Mouse (Mus musculus) E14TG2a.4 (cell line): ENCODE results near the gene Bod1l.
A peak's percentile ranks its signal among the peaks of the same experiment; 100 is the strongest.

Experiments used
- H3K27me3 ChIP-seq: 2 replicates; pipeline ENCODE4 v1.6.1; 2014; ENCODE audit warnings: low read length, control low read depth; ENCODE audit not compliant: insufficient read depth
- H3K36me3 ChIP-seq: 2 replicates; pipeline ENCODE4 v1.6.1; 2014; ENCODE audit warnings: low read length, control low read depth; ENCODE audit not compliant: insufficient read depth
- H3K4me1 ChIP-seq: replicated peaks from 2 replicates; pipeline ENCODE4 v1.6.1; 2014; ENCODE audit warnings: low read depth, low read length, control low read depth
- H3K4me3 ChIP-seq: replicated peaks from 2 replicates; pipeline ENCODE4 v1.5.1; 2014; ENCODE audit warnings: mild to moderate bottlenecking, low read length
- H3K9me3 ChIP-seq: 2 replicates; pipeline ENCODE4 v1.6.1; 2014; ENCODE audit warnings: low read length, control low read depth
- CTCF ChIP-seq: conservative IDR thresholded peaks from 2 replicates; pipeline ENCODE4 v1.5.1; 2014; ENCODE audit warnings: low read length
- NANOG ChIP-seq: IDR thresholded peaks from 2 replicates; pipeline ENCODE4 v1.6.1; 2014; ENCODE audit warnings: borderline replicate concordance, low read length, mixed read lengths
- POU5F1 ChIP-seq: IDR thresholded peaks from 2 replicates; pipeline ENCODE4 v1.6.1; 2014; ENCODE audit warnings: low read length, borderline replicate concordance

The Bod1l gene

GRCm38 (mm10) chr5:41744898-41745780, 99.0 kb downstream of the Bod1l start:
- Histone ChIP-seq H3K4me1 (peaks cover 45% of the 10 kb centered on the region), H3K36me3 (no peaks in the 10 kb centered on the region), H3K27me3 (peaks cover 47% of the 10 kb centered on the region), H3K4me3 (no peak overlapping the region), H3K9me3 (no peaks in the 10 kb centered on the region)
- TF ChIP-seq CTCF, result no peak

- Histone ChIP-seq H3K27me3 (peaks cover 38% of the 10 kb centered on the region), H3K36me3 (no peaks in the 10 kb centered on the region), H3K9me3 (no peaks in the 10 kb centered on the region), H3K4me3 (no peak overlapping the region), H3K4me1 (peaks cover 44% of the 10 kb centered on the region)
- peak; percentile 67 for TF ChIP-seq CTCF
- TF ChIP-seq POU5F1, result no peak
These were observed 99.9 kb downstream of the Bod1l start for GRCm38 (mm10) chr5:41744234-41744633.

- H3K9me3 ChIP-seq, result no peaks in the 10 kb centered on the region
- TF ChIP-seq NANOG (no peak), CTCF (no peak), POU5F1 (no peak)
- H3K36me3 ChIP-seq, result no peaks in the 10 kb centered on the region
- H3K4me1 ChIP-seq, result peaks cover 15% of the 10 kb centered on the region
- no peak overlapping the region for H3K4me3 ChIP-seq
- H3K27me3 ChIP-seq, result 0 out of 2 replicates have a peak, but pooled peaks cover under 1% of the 10 kb centered on the region
These were observed 105.3 kb downstream of the Bod1l start for GRCm38 (mm10) chr5:41738817-41739216.
